Mouse (Mus musculus) embryonic fibroblast, embryonic 13.5 days (primary cell): ENCODE measurements at regions not wholly inside any gene's neighbourhood (a gene's known extent, or its start where the extent isn't known, plus 50 kb on each side); places are given as distances from the start of the nearest gene placed in this dataset.

Experiments used
- CTCF ChIP-seq: IDR thresholded peaks from 2 replicates; pipeline ENCODE4 v1.5.1; 2011; ENCODE audit warnings: mild to moderate bottlenecking, control low read depth, low read length, moderate library complexity, borderline replicate concordance; ENCODE audit not compliant: insufficient read depth
- POLR2A ChIP-seq: IDR thresholded peaks from 2 replicates; pipeline ENCODE4 v1.6.1; 2011; ENCODE audit warnings: low read depth, mild to moderate bottlenecking, control low read depth, low read length, moderate library complexity

GRCm38 (mm10) chr1:92253086-92253485 lies 57.6 kb upstream of the Hdac4 start:
- no peak for TF ChIP-seq CTCF
- TF ChIP-seq POLR2A: no peak
